Mouse (Mus musculus) embryonic facial prominence, embryonic 13.5 days (tissue): ENCODE data around the gene Nisch. TPM values are rescaled to one million over a fixed set of nuclear protein-coding genes. Genes with fewer than 3 reads are reported as not detected.

ENCODE experiments used
- ATAC-seq: fragments of 200-750 bp; cut with Nextera tagmentation; 2 replicates; pipeline ENCODE4 v1.8.0; 2017; ENCODE audit warnings: low read depth; ENCODE audit not compliant: insufficient number of reproducible peaks, insufficient read depth, low FRiP score, low TSS enrichment
- H3K27ac ChIP-seq: fragments of 300-500 bp; sonication (generic); 2 replicates; pipeline ENCODE4 v1.5.1; 2015; ENCODE audit warnings: moderate library complexity, mild to moderate bottlenecking, inconsistent platforms
- H3K27me3 ChIP-seq: fragments of 300-500 bp; sonication (generic); 2 replicates; pipeline ENCODE4 v1.6.1; 2015; ENCODE audit warnings: mild to moderate bottlenecking, inconsistent platforms
- H3K36me3 ChIP-seq: fragments of 300-500 bp; sonication (generic); 2 replicates; pipeline ENCODE4 v1.6.1; 2015; ENCODE audit warnings: mild to moderate bottlenecking, inconsistent platforms
- H3K4me1 ChIP-seq: fragments of 300-500 bp; sonication (generic); 2 replicates; pipeline ENCODE4 v1.6.1; 2015; ENCODE audit warnings: inconsistent platforms
- H3K4me2 ChIP-seq: fragments of 300-500 bp; sonication (generic); 2 replicates; pipeline ENCODE4 v1.6.1; 2015; ENCODE audit warnings: moderate library complexity, mild to moderate bottlenecking, inconsistent platforms
- H3K4me3 ChIP-seq: fragments of 300-500 bp; sonication (generic); 2 replicates; pipeline ENCODE4 v1.5.1; 2015; ENCODE audit warnings: mild to moderate bottlenecking, inconsistent platforms
- H3K9ac ChIP-seq: fragments of 300-500 bp; sonication (generic); 2 replicates; pipeline ENCODE4 v1.6.1; 2015; ENCODE audit warnings: mild to moderate bottlenecking, inconsistent platforms
- H3K9me3 ChIP-seq: fragments of 300-500 bp; sonication (generic); 2 replicates; pipeline ENCODE4 v1.6.1; 2016; ENCODE audit warnings: inconsistent platforms
- WGBS: fragments of 180-500 bp; shearing (Covaris S2); methylation state at CpG from one replicate; pipeline ENCODE4 v1.1.7; 2015; ENCODE audit warnings: mixed read lengths; 5-methylcytosine and 5-hydroxymethylcytosine counted together
- polyA plus RNA-seq: library from polyadenylated mRNA; unstranded; fragments of >200 nt; fragmentation: Nextera tagmentation; extraction: Ambion mirVana; gene quantifications from 2 replicates; pipeline ENCODE4 v1.2.1, GENCODE M21; 2015

Gene Nisch
- polyA plus RNA-seq, 1 experiment from 2014 or later, result 415 TPM

- peak overlapping the region; percentile 84 for H3K4me2 ChIP-seq
- no peaks in the 10 kb centered on the region for H3K9me3 ChIP-seq
- H3K4me3 ChIP-seq, result peak overlapping the region; percentile 96
- H3K9ac ChIP-seq, result peak overlapping the region; percentile 94
- WGBS, result 69% methylated on average over 11 of the region's 11 CpGs
- H3K27ac ChIP-seq, result peak overlapping the region; percentile 76
- H3K36me3 ChIP-seq, result peaks cover 41% of the 10 kb centered on the region
- ATAC-seq, result no peak
- no peaks in the 10 kb centered on the region for H3K27me3 ChIP-seq
- peaks cover 43% of the 10 kb centered on the region for H3K4me1 ChIP-seq
These were observed 83.6 kb downstream of the Nisch start for GRCm38 (mm10) chr14:31133023-31133665.

- H3K9me3 ChIP-seq, result no peaks in the 10 kb centered on the region
- peak overlapping the region; percentile 94 for H3K9ac ChIP-seq
- H3K4me2 ChIP-seq, result peak overlapping the region; percentile 84
- no peak overlapping the region for H3K27ac ChIP-seq
- no peaks in the 10 kb centered on the region for H3K27me3 ChIP-seq
- peaks cover 46% of the 10 kb centered on the region for H3K4me1 ChIP-seq
- H3K36me3 ChIP-seq, result peaks cover 35% of the 10 kb centered on the region
- peak overlapping the region; percentile 96 for H3K4me3 ChIP-seq
- WGBS, result 84% methylated on average over 7 of the region's 7 CpGs
- no peak for ATAC-seq
These were observed 84.2 kb downstream of the Nisch start for GRCm38 (mm10) chr14:31132491-31132975.

- peak overlapping the region; percentile 84 for H3K4me2 ChIP-seq
- ATAC-seq, result no peak
- peak overlapping the region; percentile 96 for H3K4me3 ChIP-seq
- peaks cover 52% of the 10 kb centered on the region for H3K4me1 ChIP-seq
- H3K9me3 ChIP-seq, result no peaks in the 10 kb centered on the region
- WGBS, result 12% methylated on average over 6 of the region's 6 CpGs
- H3K27ac ChIP-seq, result peak overlapping the region; percentile 89; the same call in 1 of the 2 replicates
- H3K27me3 ChIP-seq, result no peaks in the 10 kb centered on the region
- peaks cover 30% of the 10 kb centered on the region for H3K36me3 ChIP-seq
- peak overlapping the region; percentile 94 for H3K9ac ChIP-seq
These were observed 84.7 kb downstream of the Nisch start for GRCm38 (mm10) chr14:31132031-31132430.

GRCm38 (mm10) chr14:31131272-31131821 lies 85.4 kb downstream of the Nisch start:
- Histone ChIP-seq H3K27ac (peak overlapping the region; percentile 89), H3K9ac (peak overlapping the region; percentile 94), H3K27me3 (no peaks in the 10 kb centered on the region), H3K4me2 (peak overlapping the region; percentile 84), H3K4me1 (peaks cover 57% of the 10 kb centered on the region), H3K4me3 (peak overlapping the region; percentile 96), H3K36me3 (peaks cover 23% of the 10 kb centered on the region), H3K9me3 (no peaks in the 10 kb centered on the region)
- ATAC-seq, result no peak
- under 1% methylated on average over 42 of the region's 43 CpGs for WGBS

- WGBS, result 4% methylated on average over 53 of the region's 63 CpGs
- Histone ChIP-seq H3K4me2 (peak within 1 kb of the TSS; percentile 84), H3K9ac (peak within 1 kb of the TSS; percentile 94), H3K27ac (peak within 1 kb of the TSS; percentile 89), H3K27me3 (no peaks in the 10 kb centered on the region), H3K4me3 (peak within 1 kb of the TSS; percentile 96), H3K4me1 (peaks cover 64% of the 10 kb centered on the region), H3K36me3 (peaks cover 15% of the 10 kb centered on the region), H3K9me3 (no peaks in the 10 kb centered on the region)
- ATAC-seq, result peak; percentile 72
These were observed 86.2 kb downstream of the Nisch start, which contains the start of gene Nt5dc2 for GRCm38 (mm10) chr14:31130236-31131220. Gene Nt5dc2, plus strand, starts transcription at chr14:31131053.

- H3K4me3 ChIP-seq, result peak overlapping the region; percentile 77
- 64% methylated on average over 15 of the region's 15 CpGs for WGBS
These were observed 87.2 kb downstream of the Nisch start for GRCm38 (mm10) chr14:31129326-31130235.

GRCm38 (mm10) chr14:31128826-31129219 lies 87.9 kb downstream of the Nisch start, which contains the start of gene Smim4:
Gene Smim4, minus strand, starts transcription at chr14:31128956.
- H3K4me3 ChIP-seq, result peak within 1 kb of the TSS; percentile 77
- H3K4me1 ChIP-seq, result peaks cover 64% of the 10 kb centered on the region
- peak within 1 kb of the TSS; percentile 93 for H3K4me2 ChIP-seq
- no peaks in the 10 kb centered on the region for H3K27me3 ChIP-seq
- under 1% methylated on average over 33 of the region's 33 CpGs for WGBS
- H3K9me3 ChIP-seq, result no peaks in the 10 kb centered on the region
- H3K9ac ChIP-seq, result peak within 1 kb of the TSS; percentile 86
- H3K27ac ChIP-seq, result peak within 1 kb of the TSS; percentile 89
- ATAC-seq, result peak; percentile 91
- H3K36me3 ChIP-seq, result no peaks in the 10 kb centered on the region

More at GRCm38 (mm10) chr14:31129326-31130235, 87.2 kb downstream of the Nisch start:
- H3K36me3 ChIP-seq, result peaks cover 5% of the 10 kb centered on the region
- H3K9ac ChIP-seq, result no peak overlapping the region
- no peaks in the 10 kb centered on the region for H3K9me3 ChIP-seq
- peaks cover 71% of the 10 kb centered on the region for H3K4me1 ChIP-seq
- peak overlapping the region; percentile 89 for H3K27ac ChIP-seq
- H3K4me2 ChIP-seq, result peak overlapping the region; percentile 84
- H3K27me3 ChIP-seq, result no peaks in the 10 kb centered on the region
- ATAC-seq, result no peak

- Histone ChIP-seq H3K27ac (peak overlapping the region; percentile 83), H3K9ac (peak overlapping the region; percentile 86), H3K9me3 (no peaks in the 10 kb centered on the region), H3K4me2 (peak overlapping the region; percentile 93), H3K4me1 (peaks cover 58% of the 10 kb centered on the region), H3K36me3 (peaks cover 2% of the 10 kb centered on the region), H3K27me3 (no peaks in the 10 kb centered on the region), H3K4me3 (peak overlapping the region; percentile 77)
- no peak for ATAC-seq
- WGBS, result 2% methylated on average over 23 of the region's 23 CpGs
These were observed 88.5 kb downstream of the Nisch start for GRCm38 (mm10) chr14:31128101-31128825.

GRCm38 (mm10) chr14:31126826-31127225 lies 89.9 kb downstream of the Nisch start:
- Histone ChIP-seq H3K9me3 (no peaks in the 10 kb centered on the region), H3K9ac (0 out of 2 replicates have a peak overlapping the region, but pooled peaks have one; percentile 11), H3K36me3 (peaks cover 8% of the 10 kb centered on the region), H3K27me3 (no peaks in the 10 kb centered on the region), H3K4me1 (peaks cover 44% of the 10 kb centered on the region), H3K27ac (no peak overlapping the region), H3K4me2 (peak overlapping the region; percentile 42; the same call in 1 of the 2 replicates), H3K4me3 (0 out of 2 replicates have a peak overlapping the region, but pooled peaks have one; percentile 0)
- 91% methylated on average over 8 of the region's 8 CpGs for whole genome bisulfite sequencing
- ATAC-seq, result no peak
